Mouse (Mus musculus) ES-E14 (cell line): Measurements from ENCODE around the gene Nfkbie.

Experiments used
- MAFK ChIP-seq: IDR thresholded peaks from 2 replicates; pipeline ENCODE4 v1.6.1; 2014; ENCODE audit warnings: mild to moderate bottlenecking, low read depth, low read length, inconsistent platforms; ENCODE audit not compliant: insufficient read depth
- ZC3H11A ChIP-seq: IDR thresholded peaks from 2 replicates; pipeline ENCODE4 v1.6.1; 2012; ENCODE audit warnings: low read depth, mild to moderate bottlenecking, inconsistent platforms, low read length, borderline replicate concordance

GRCm38 (mm10) chr17:45598891-45599290, 43.4 kb downstream of the Nfkbie start:
- TF ChIP-seq MAFK, result no peak
- no peak for TF ChIP-seq ZC3H11A
